Mouse (Mus musculus): ENCODE results near the gene Gp5. TPM values are rescaled to one million over a fixed set of nuclear protein-coding genes. Genes with fewer than 3 reads are reported as not detected.

The Gp5 gene
- polyA plus RNA-seq, 1 experiment from 2014 or later: 0.55 TPM

- no peaks in the 10 kb centered on the region for H3K4me1 ChIP-seq
- no peak overlapping the region for H3K4me2 ChIP-seq
- no peak for ATAC-seq (ENCODE audit: insufficient number of reproducible peaks, low FRiP score, low TSS enrichment, low read depth)
- no peaks in the 10 kb centered on the region for H3K9me3 ChIP-seq
- no peak overlapping the region for H3K9ac ChIP-seq
- no peak overlapping the region for H3K4me3 ChIP-seq
- no peaks in the 10 kb centered on the region for H3K27me3 ChIP-seq
- WGBS: 63% methylated on average over 10 of the region's 10 CpGs
- no peaks in the 10 kb centered on the region for H3K36me3 ChIP-seq
- H3K27ac ChIP-seq: no peak overlapping the region
Measured at GRCm38 (mm10) chr16:30299711-30300277, 10.8 kb downstream of the Gp5 start.

- WGBS: 79% methylated on average over 7 of the region's 7 CpGs
- no peak overlapping the region for H3K4me3 ChIP-seq
- no peak for ATAC-seq (ENCODE audit: insufficient number of reproducible peaks, low FRiP score, low TSS enrichment, low read depth)
- H3K4me2 ChIP-seq: no peak overlapping the region
- no peak overlapping the region for H3K27ac ChIP-seq
- no peak overlapping the region for H3K9ac ChIP-seq
- H3K9me3 ChIP-seq: no peaks in the 10 kb centered on the region
- H3K4me1 ChIP-seq: no peaks in the 10 kb centered on the region
- no peaks in the 10 kb centered on the region for H3K36me3 ChIP-seq
- H3K27me3 ChIP-seq: no peaks in the 10 kb centered on the region
Measured at GRCm38 (mm10) chr16:30297450-30297849, 13.1 kb downstream of the Gp5 start.

GRCm38 (mm10) chr16:30296601-30297275, 13.8 kb downstream of the Gp5 start:
- H3K9ac ChIP-seq: no peak overlapping the region
- no peaks in the 10 kb centered on the region for H3K27me3 ChIP-seq
- no peak overlapping the region for H3K4me2 ChIP-seq
- 88% methylated on average over 11 of the region's 11 CpGs for WGBS
- ATAC-seq (ENCODE audit: insufficient number of reproducible peaks, low FRiP score, low TSS enrichment, low read depth): no peak
- no peaks in the 10 kb centered on the region for H3K36me3 ChIP-seq
- H3K9me3 ChIP-seq: no peaks in the 10 kb centered on the region
- H3K4me1 ChIP-seq: no peaks in the 10 kb centered on the region
- no peak overlapping the region for H3K27ac ChIP-seq
- H3K4me3 ChIP-seq: no peak overlapping the region

DNA sequence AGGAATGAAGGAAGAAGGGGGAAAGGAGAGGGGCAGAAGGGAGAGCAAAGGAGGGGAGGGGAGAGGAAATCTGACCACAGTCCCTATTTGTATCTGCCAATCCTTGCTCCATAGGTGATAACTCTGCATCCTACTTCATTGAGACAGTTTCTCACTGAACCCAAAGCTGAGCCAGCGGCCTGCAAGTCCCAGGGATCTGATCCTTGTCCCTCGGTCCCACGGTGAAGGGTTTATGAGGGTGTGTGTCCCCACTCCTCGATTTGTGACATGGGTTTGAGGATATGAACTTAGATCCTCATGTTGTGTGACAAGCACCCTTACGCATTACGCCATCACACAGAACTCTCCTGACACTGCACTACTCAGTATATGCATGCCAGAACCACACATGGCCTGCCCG, 15.5 kb downstream of the Gp5 start:
- no peak overlapping the region for H3K27ac ChIP-seq
- H3K9me3 ChIP-seq: no peaks in the 10 kb centered on the region
- no peaks in the 10 kb centered on the region for H3K4me1 ChIP-seq
- WGBS: 92% methylated on average over 7 of the region's 7 CpGs
- H3K27me3 ChIP-seq: no peaks in the 10 kb centered on the region
- no peak overlapping the region for H3K9ac ChIP-seq
- ATAC-seq (ENCODE audit: insufficient number of reproducible peaks, low FRiP score, low TSS enrichment, low read depth): no peak
- no peak overlapping the region for H3K4me2 ChIP-seq
- H3K36me3 ChIP-seq: no peaks in the 10 kb centered on the region
- H3K4me3 ChIP-seq: no peak overlapping the region

DNA sequence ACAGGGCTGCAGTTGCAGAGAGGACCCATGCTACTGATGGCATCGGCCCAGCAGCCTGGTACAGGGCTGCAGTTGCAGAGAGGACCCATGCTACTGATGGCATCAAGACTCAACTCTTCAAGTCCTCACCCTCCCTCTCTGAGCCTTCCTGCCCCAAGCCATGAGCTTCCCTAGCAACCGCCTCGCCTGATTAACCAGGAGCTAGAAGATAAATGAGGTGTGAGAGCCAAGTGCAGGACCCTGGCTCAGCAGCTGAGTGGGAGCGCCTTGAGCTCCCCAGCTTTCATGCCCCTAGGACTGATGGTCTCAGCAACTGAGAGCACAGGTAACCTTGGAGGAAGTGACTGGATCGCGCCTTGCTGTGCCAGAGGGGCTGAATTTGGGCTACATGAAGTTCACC, 20.1 kb downstream of the Gp5 start:
- Histone ChIP-seq H3K4me3 (no peak overlapping the region), H3K27me3 (0 out of 2 replicates have a peak, but pooled peaks cover 3% of the 10 kb centered on the region), H3K4me1 (no peaks in the 10 kb centered on the region), H3K27ac (no peak overlapping the region), H3K36me3 (no peaks in the 10 kb centered on the region), H3K4me2 (no peak overlapping the region), H3K9me3 (no peaks in the 10 kb centered on the region), H3K9ac (no peak overlapping the region)
- no peak for ATAC-seq (ENCODE audit: insufficient number of reproducible peaks, low FRiP score, low TSS enrichment, low read depth)
- 69% methylated on average over 6 of the region's 6 CpGs for WGBS

DNA sequence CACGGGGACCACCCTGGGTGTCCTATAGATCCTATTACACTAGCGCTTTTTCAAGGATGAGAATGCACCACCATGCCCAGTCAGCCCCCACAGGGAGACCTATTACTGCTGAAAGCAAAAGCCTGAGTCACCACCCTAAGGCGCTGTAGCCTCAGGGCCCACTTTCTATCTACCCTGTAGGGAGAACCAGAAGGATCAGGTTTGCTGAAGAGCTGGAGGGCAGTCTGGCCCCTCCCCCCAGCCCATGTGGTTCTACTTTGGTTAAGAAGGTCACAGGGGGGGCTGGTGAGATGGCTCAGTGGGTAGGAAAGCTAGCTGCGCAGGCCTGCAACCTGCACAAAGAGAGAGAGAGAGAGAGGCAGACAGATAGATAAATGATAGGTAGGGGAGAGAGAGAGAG, 24.9 kb downstream of the Gp5 start:
- H3K4me3 ChIP-seq: no peak overlapping the region
- no peaks in the 10 kb centered on the region for H3K36me3 ChIP-seq
- ATAC-seq (ENCODE audit: insufficient number of reproducible peaks, low FRiP score, low TSS enrichment, low read depth): no peak
- H3K27ac ChIP-seq: no peak overlapping the region
- H3K4me1 ChIP-seq: peaks cover 27% of the 10 kb centered on the region
- peaks cover 28% of the 10 kb centered on the region for H3K27me3 ChIP-seq
- H3K9me3 ChIP-seq: no peaks in the 10 kb centered on the region
- no peak overlapping the region for H3K4me2 ChIP-seq
- 53% methylated on average over 4 of the region's 4 CpGs for WGBS
- H3K9ac ChIP-seq: no peak overlapping the region

GRCm38 (mm10) chr16:30283743-30284337, 26.7 kb downstream of the Gp5 start:
- 2% methylated on average over 15 of the region's 15 CpGs for WGBS
- Histone ChIP-seq H3K9me3 (no peaks in the 10 kb centered on the region), H3K4me2 (peak overlapping the region; percentile 38), H3K9ac (0 out of 2 replicates have a peak overlapping the region, but pooled peaks have one; percentile 17), H3K4me1 (peaks cover 31% of the 10 kb centered on the region), H3K4me3 (peak overlapping the region; percentile 10; the same call in 1 of the 2 replicates), H3K27ac (no peak overlapping the region), H3K36me3 (no peaks in the 10 kb centered on the region), H3K27me3 (peaks cover 28% of the 10 kb centered on the region)
- no peak for ATAC-seq (ENCODE audit: insufficient number of reproducible peaks, low FRiP score, low TSS enrichment, low read depth)

DNA sequence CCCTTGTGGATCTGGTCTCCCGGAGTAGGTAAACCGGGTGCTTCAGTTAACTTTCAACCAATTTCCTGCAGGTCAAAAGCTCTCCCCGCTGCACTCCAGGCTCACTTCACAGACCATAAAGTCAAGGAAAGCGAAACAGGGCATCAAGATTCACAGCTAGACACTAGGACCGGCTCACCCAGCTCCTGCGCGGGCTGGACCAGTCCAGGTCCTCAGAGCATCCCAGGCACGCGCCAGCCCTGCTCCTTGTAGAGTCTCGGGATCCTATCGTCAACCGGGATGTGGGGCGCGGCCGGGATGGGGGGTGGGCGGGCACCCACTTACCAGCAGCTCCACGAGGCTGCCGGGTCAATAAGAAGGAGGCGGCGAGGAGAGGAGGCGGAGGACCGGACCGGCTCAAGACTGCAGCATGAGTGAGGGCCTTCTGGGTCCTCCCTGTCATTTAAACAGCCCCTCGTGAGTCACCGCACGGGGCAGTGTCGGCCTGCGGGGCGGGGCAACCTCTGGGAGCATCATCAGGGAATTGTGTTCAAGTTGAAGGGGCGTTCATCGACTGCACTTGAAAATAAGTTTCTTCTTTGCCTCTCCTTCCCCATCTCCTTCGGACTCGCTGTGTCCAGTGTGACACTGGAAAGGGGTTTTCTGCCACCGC, 27.6 kb downstream of the Gp5 start, which contains the start of gene Lrrc15:
TSS of gene Lrrc15 (minus strand) at position 413 of the 652 bp plus-strand sequence.
- WGBS: 7% methylated on average over 34 of the region's 34 CpGs
- Histone ChIP-seq H3K4me1 (peaks cover 36% of the 10 kb centered on the region), H3K27ac (no peak within 1 kb of the TSS), H3K9ac (no peak within 1 kb of the TSS), H3K36me3 (no peaks in the 10 kb centered on the region), H3K4me3 (peak within 1 kb of the TSS; percentile 29), H3K9me3 (no peaks in the 10 kb centered on the region), H3K4me2 (peak within 1 kb of the TSS; percentile 58), H3K27me3 (peaks cover 28% of the 10 kb centered on the region)
- ATAC-seq (ENCODE audit: insufficient number of reproducible peaks, low FRiP score, low TSS enrichment, low read depth): no peak

DNA sequence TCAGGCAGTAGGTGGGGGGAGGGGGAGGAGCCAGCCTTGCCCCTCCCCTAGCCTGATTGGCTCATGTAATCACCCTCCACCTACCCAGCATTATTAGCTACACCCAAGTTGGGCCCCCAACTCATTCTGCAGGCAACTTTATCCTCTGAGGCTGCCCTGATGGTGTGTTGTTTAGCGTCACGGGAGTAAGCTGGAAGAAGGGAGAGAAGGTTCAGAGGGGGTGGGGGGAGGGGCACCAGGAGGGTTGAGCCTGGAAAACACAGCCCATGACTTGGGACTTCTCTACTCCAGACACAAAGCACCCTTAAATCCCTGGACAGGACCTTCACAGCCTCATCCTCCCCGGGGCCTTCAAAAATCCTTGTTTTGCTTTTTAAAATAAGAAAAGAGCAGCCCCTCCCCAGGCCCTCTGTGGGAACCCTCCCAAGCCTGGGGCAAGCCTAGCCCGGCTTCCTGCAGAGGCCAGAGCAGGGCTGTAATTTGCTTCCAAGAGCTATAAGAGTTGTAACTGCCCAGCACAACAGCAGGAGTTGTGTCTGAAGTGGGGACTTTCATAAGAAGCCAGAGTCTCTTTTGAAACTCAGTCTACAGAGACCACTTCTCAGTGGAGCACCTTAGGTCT, 29.8 kb downstream of the Gp5 start:
- no peak overlapping the region for H3K4me3 ChIP-seq
- H3K4me1 ChIP-seq: peaks cover 36% of the 10 kb centered on the region
- peak overlapping the region; percentile 47 for H3K27ac ChIP-seq
- H3K9ac ChIP-seq: 0 out of 2 replicates have a peak overlapping the region, but pooled peaks have one; percentile 14
- H3K4me2 ChIP-seq: no peak overlapping the region
- 0 out of 2 replicates have a peak, but pooled peaks have one; percentile 28 for ATAC-seq (ENCODE audit: insufficient number of reproducible peaks, low FRiP score, low TSS enrichment, low read depth)
- no peaks in the 10 kb centered on the region for H3K9me3 ChIP-seq
- 2% methylated on average over 4 of the region's 4 CpGs for WGBS
- H3K36me3 ChIP-seq: no peaks in the 10 kb centered on the region
- H3K27me3 ChIP-seq: peaks cover 28% of the 10 kb centered on the region

GRCm38 (mm10) chr16:30278406-30278805, 32.2 kb downstream of the Gp5 start:
- H3K27ac ChIP-seq: no peak overlapping the region
- peaks cover 32% of the 10 kb centered on the region for H3K4me1 ChIP-seq
- no peaks in the 10 kb centered on the region for H3K36me3 ChIP-seq
- no peak for ATAC-seq (ENCODE audit: insufficient number of reproducible peaks, low FRiP score, low TSS enrichment, low read depth)
- H3K9me3 ChIP-seq: no peaks in the 10 kb centered on the region
- no peak overlapping the region for H3K4me3 ChIP-seq
- H3K4me2 ChIP-seq: no peak overlapping the region
- WGBS: 54% methylated on average over 11 of the region's 11 CpGs
- no peak overlapping the region for H3K9ac ChIP-seq
- peaks cover 12% of the 10 kb centered on the region for H3K27me3 ChIP-seq

- Histone ChIP-seq H3K36me3 (no peaks in the 10 kb centered on the region), H3K9me3 (no peaks in the 10 kb centered on the region), H3K9ac (no peak overlapping the region), H3K4me3 (no peak overlapping the region), H3K4me2 (no peak overlapping the region), H3K27ac (no peak overlapping the region), H3K27me3 (no peaks in the 10 kb centered on the region), H3K4me1 (peaks cover 35% of the 10 kb centered on the region)
- ATAC-seq (ENCODE audit: insufficient number of reproducible peaks, low FRiP score, low TSS enrichment, low read depth): no peak
- 75% methylated on average over 15 of the region's 15 CpGs for WGBS
Measured at GRCm38 (mm10) chr16:30275558-30276340, 34.8 kb downstream of the Gp5 start.

All from limb, embryonic 15.5 days (tissue).